Mouse (Mus musculus) heart, embryonic 11.5 days (tissue): ENCODE results near the gene Gdf15. TPM values are rescaled to one million over a fixed set of nuclear protein-coding genes. Genes with fewer than 3 reads are reported as not detected.
A peak's percentile ranks its signal among the peaks of the same experiment; 100 is the strongest.

Experiments used
- ATAC-seq: fragments of 200-750 bp; cut with Nextera tagmentation; replicated peaks from 2 replicates; pipeline ENCODE4 v1.8.0; 2017; ENCODE audit warnings: moderate library complexity; ENCODE audit not compliant: insufficient number of reproducible peaks, low FRiP score, low TSS enrichment
- H3K27ac ChIP-seq: fragments of 300-500 bp; sonication (generic); 2 replicates; pipeline ENCODE4 v1.5.1; 2014; ENCODE audit warnings: mild to moderate bottlenecking, low read depth, low read length
- H3K27me3 ChIP-seq: fragments of 300-500 bp; sonication (generic); 2 replicates; pipeline ENCODE4 v1.6.1; 2014; ENCODE audit warnings: mild to moderate bottlenecking, low read length, mixed read lengths; ENCODE audit not compliant: control insufficient read depth, insufficient read depth
- H3K36me3 ChIP-seq: fragments of 300-500 bp; sonication (generic); 2 replicates; pipeline ENCODE4 v1.6.1; 2014; ENCODE audit warnings: mild to moderate bottlenecking, low read length, moderate library complexity, mixed read lengths; ENCODE audit not compliant: control insufficient read depth, insufficient read depth
- H3K4me1 ChIP-seq: fragments of 300-500 bp; sonication (generic); 2 replicates; pipeline ENCODE4 v1.6.1; 2014; ENCODE audit warnings: low read length; ENCODE audit not compliant: control insufficient read depth, insufficient read depth
- H3K4me2 ChIP-seq: fragments of 300-500 bp; sonication (generic); 2 replicates; pipeline ENCODE4 v1.6.1; 2014; ENCODE audit warnings: mild to moderate bottlenecking, moderate library complexity
- H3K4me3 ChIP-seq: fragments of 300-500 bp; sonication (generic); 2 replicates; pipeline ENCODE4 v1.5.1; 2014; ENCODE audit warnings: low read depth, low read length
- H3K9ac ChIP-seq: fragments of 300-500 bp; sonication (generic); 2 replicates; pipeline ENCODE4 v1.6.1; 2014; ENCODE audit warnings: mild to moderate bottlenecking, low read depth, low read length, moderate library complexity
- H3K9me3 ChIP-seq: fragments of 300-500 bp; sonication (generic); replicated peaks from 2 replicates; pipeline ENCODE4 v1.6.1; 2016; ENCODE audit warnings: low read length; ENCODE audit not compliant: control insufficient read depth
- WGBS: fragments of 180-500 bp; shearing (Covaris S2); extraction: QIAGEN DNeasy Blood & Tissue Kit; methylation state at CpG from one replicate; pipeline ENCODE4 v1.1.7; 2014; ENCODE audit not compliant: insufficient replicate concordance; 5-methylcytosine and 5-hydroxymethylcytosine counted together
- polyA plus RNA-seq: library from polyadenylated mRNA; unstranded; fragments of >200 nt; fragmentation: Nextera tagmentation; extraction: Ambion mirVana; gene quantifications from 2 replicates; pipeline ENCODE4 v1.2.1, GENCODE M21; 2014

Gene Gdf15
- polyA plus RNA-seq, 1 experiment from 2014 or later: 0.26 TPM

GRCm38 (mm10) chr8:70644065-70644464, 11.8 kb upstream of the Gdf15 start:
- Histone ChIP-seq H3K9me3 (no peaks in the 10 kb centered on the region), H3K4me1 (peaks cover 34% of the 10 kb centered on the region), H3K4me3 (no peak overlapping the region), H3K27ac (no peak overlapping the region), H3K4me2 (no peak overlapping the region), H3K36me3 (no peaks in the 10 kb centered on the region), H3K9ac (no peak overlapping the region), H3K27me3 (no peaks in the 10 kb centered on the region)
- no peak for ATAC-seq
- 72% methylated on average over 2 of the region's 2 CpGs for WGBS

GRCm38 (mm10) chr8:70643019-70643418, 10.8 kb upstream of the Gdf15 start:
- H3K27me3 ChIP-seq: no peaks in the 10 kb centered on the region
- H3K27ac ChIP-seq: no peak overlapping the region
- no peak overlapping the region for H3K4me2 ChIP-seq
- no peaks in the 10 kb centered on the region for H3K36me3 ChIP-seq
- H3K9me3 ChIP-seq: no peaks in the 10 kb centered on the region
- no peak for ATAC-seq
- no peak overlapping the region for H3K4me3 ChIP-seq
- WGBS: 63% methylated on average over 3 of the region's 3 CpGs
- peaks cover 31% of the 10 kb centered on the region for H3K4me1 ChIP-seq
- H3K9ac ChIP-seq: no peak overlapping the region

- no peak overlapping the region for H3K4me3 ChIP-seq
- H3K4me1 ChIP-seq: peaks cover 15% of the 10 kb centered on the region
- ATAC-seq: no peak
- no peaks in the 10 kb centered on the region for H3K36me3 ChIP-seq
- no peaks in the 10 kb centered on the region for H3K27me3 ChIP-seq
- no peak overlapping the region for H3K9ac ChIP-seq
- no peak overlapping the region for H3K4me2 ChIP-seq
- H3K27ac ChIP-seq: no peak overlapping the region
- no peaks in the 10 kb centered on the region for H3K9me3 ChIP-seq
- 59% methylated on average over 9 of the region's 9 CpGs for WGBS
Observed at GRCm38 (mm10) chr8:70638752-70639151, 6.5 kb upstream of the Gdf15 start.

- H3K4me1 ChIP-seq: peaks cover 20% of the 10 kb centered on the region
- no peaks in the 10 kb centered on the region for H3K36me3 ChIP-seq
- no peaks in the 10 kb centered on the region for H3K9me3 ChIP-seq
- H3K27me3 ChIP-seq: peaks cover 5% of the 10 kb centered on the region; the same call in 1 of the 2 replicates
- WGBS: 59% methylated on average over 8 of the region's 8 CpGs
- no peak overlapping the region for H3K27ac ChIP-seq
- no peak for ATAC-seq
- no peak overlapping the region for H3K4me2 ChIP-seq
- H3K9ac ChIP-seq: no peak overlapping the region
- no peak overlapping the region for H3K4me3 ChIP-seq
Observed at GRCm38 (mm10) chr8:70636838-70637237, 4.6 kb upstream of the Gdf15 start.

GRCm38 (mm10) chr8:70635527-70635926, 3.3 kb upstream of the Gdf15 start:
- no peak for ATAC-seq
- Histone ChIP-seq H3K27ac (0 out of 2 replicates have a peak overlapping the region, but pooled peaks have one; percentile 15), H3K4me2 (no peak overlapping the region), H3K4me3 (no peak overlapping the region), H3K36me3 (no peaks in the 10 kb centered on the region), H3K9ac (peak overlapping the region; percentile 46; the same call in 1 of the 2 replicates), H3K27me3 (peaks cover 13% of the 10 kb centered on the region), H3K9me3 (no peaks in the 10 kb centered on the region), H3K4me1 (peaks cover 33% of the 10 kb centered on the region)
- WGBS: 69% methylated on average over 6 of the region's 6 CpGs

GRCm38 (mm10) chr8:70634066-70634465, 1.8 kb upstream of the Gdf15 start:
- H3K9me3 ChIP-seq: no peaks in the 10 kb centered on the region
- H3K4me1 ChIP-seq: peaks cover 40% of the 10 kb centered on the region
- H3K36me3 ChIP-seq: no peaks in the 10 kb centered on the region
- ATAC-seq: no peak
- H3K9ac ChIP-seq: peak overlapping the region; percentile 16; the same call in 1 of the 2 replicates
- peaks cover 13% of the 10 kb centered on the region for H3K27me3 ChIP-seq
- 44% methylated on average over 6 of the region's 6 CpGs for WGBS
- no peak overlapping the region for H3K4me3 ChIP-seq
- H3K27ac ChIP-seq: no peak overlapping the region; the same call in 1 of the 2 replicates
- no peak overlapping the region for H3K4me2 ChIP-seq

- Histone ChIP-seq H3K27me3 (peaks cover 13% of the 10 kb centered on the region), H3K4me2 (peak overlapping the region; percentile 31), H3K4me3 (0 out of 2 replicates have a peak overlapping the region, but pooled peaks have one; percentile 5), H3K9ac (0 out of 2 replicates have a peak overlapping the region, but pooled peaks have one; percentile 34), H3K4me1 (peaks cover 32% of the 10 kb centered on the region), H3K36me3 (no peaks in the 10 kb centered on the region), H3K27ac (no peak overlapping the region), H3K9me3 (no peaks in the 10 kb centered on the region)
- ATAC-seq: no peak
- 14% methylated on average over 24 of the region's 24 CpGs for WGBS
Observed at GRCm38 (mm10) chr8:70631436-70631835, 820 bp downstream of the Gdf15 start.

GRCm38 (mm10) chr8:70630532-70631381, 1.5 kb downstream of the Gdf15 start:
- H3K9me3 ChIP-seq: no peaks in the 10 kb centered on the region
- H3K36me3 ChIP-seq: no peaks in the 10 kb centered on the region
- 0 out of 2 replicates have a peak, but pooled peaks have one; percentile 35 for ATAC-seq
- H3K27ac ChIP-seq: peak overlapping the region; percentile 22; the same call in 1 of the 2 replicates
- H3K9ac ChIP-seq: peak overlapping the region; percentile 52; the same call in 1 of the 2 replicates
- H3K4me2 ChIP-seq: peak overlapping the region; percentile 71
- H3K4me3 ChIP-seq: no peak overlapping the region; the same call in 1 of the 2 replicates
- WGBS: 11% methylated on average over 22 of the region's 22 CpGs
- H3K4me1 ChIP-seq: peaks cover 32% of the 10 kb centered on the region
- H3K27me3 ChIP-seq: peaks cover 13% of the 10 kb centered on the region
